Mouse (Mus musculus) kidney, adult 2 months (tissue): ENCODE measurements around the gene Nktr. TPM values are rescaled to one million over a fixed set of nuclear protein-coding genes. Genes with fewer than 3 reads are reported as not detected.

Experiments used
- DNase-seq: peaks from one replicate; pipeline ENCODE4 v3.0.0; 2021
- H3K27ac ChIP-seq: fragments of 200-500 bp; 2 replicates; pipeline ENCODE4 v1.5.1; 2012; ENCODE audit warnings: low read depth, low read length, control low read depth, inconsistent platforms; ENCODE audit not compliant: insufficient read depth
- H3K27me3 ChIP-seq: fragments of 200-500 bp; replicated peaks from 2 replicates; pipeline ENCODE4 v1.6.1; 2012; ENCODE audit warnings: mild to moderate bottlenecking, moderate library complexity, low read length, inconsistent platforms; ENCODE audit not compliant: control insufficient read depth, insufficient read depth
- H3K36me3 ChIP-seq: fragments of 200-500 bp; 2 replicates; pipeline ENCODE4 v1.6.1; 2012; ENCODE audit warnings: mild to moderate bottlenecking, moderate library complexity, low read length, inconsistent platforms; ENCODE audit not compliant: control insufficient read depth, insufficient read depth
- H3K4me1 ChIP-seq: fragments of 200-500 bp; 2 replicates; pipeline ENCODE4 v1.6.1; 2011; ENCODE audit warnings: low read length; ENCODE audit not compliant: control insufficient read depth, insufficient read depth
- H3K4me3 ChIP-seq: fragments of 200-500 bp; 2 replicates; pipeline ENCODE4 v1.5.1; 2011; ENCODE audit warnings: mild to moderate bottlenecking, low read depth, low read length, control low read depth; ENCODE audit not compliant: insufficient read depth
- CTCF ChIP-seq: fragments of 200-500 bp; conservative IDR thresholded peaks from 2 replicates; pipeline ENCODE4 v1.5.1; 2011; ENCODE audit warnings: low read depth, mild to moderate bottlenecking, control low read depth, low read length, moderate library complexity, mixed read lengths; ENCODE audit not compliant: insufficient read depth, insufficient read length
- POLR2A ChIP-seq: fragments of 200-500 bp; IDR thresholded peaks from one replicate; pipeline ENCODE4 v1.6.1; 2011; ENCODE audit warnings: low read depth, low read length, control low read depth
- WGBS: fragments of 180-500 bp; shearing (Covaris S2); methylation state at CpG from one replicate; pipeline ENCODE4 v1.1.7; 2018; 5-methylcytosine and 5-hydroxymethylcytosine counted together
- polyA plus RNA-seq: library from polyadenylated mRNA; depleted of rRNA; stranded (reverse); fragments of >200 nt; gene quantifications from 2 replicates; pipeline ENCODE4 v1.2.3, GENCODE M21; 2012; rRNA removed

Nktr gene
- 24.8 and 28.5 TPM in 2 replicates for polyA plus RNA-seq

GRCm38 (mm10) chr9:121718792-121719318, at the start of gene Nktr:
Nktr (plus strand) TSS chr9:121719169.
- peak; percentile 56 for TF ChIP-seq POLR2A
- TF ChIP-seq CTCF: peak; percentile 21; the same call in 1 of the 2 replicates
- peak within 1 kb of the TSS; percentile 76 for H3K27ac ChIP-seq
- DNase-seq: peak; percentile 99
- WGBS: under 1% methylated on average over 61 of the region's 61 CpGs
- no peaks in the 10 kb centered on the region for H3K36me3 ChIP-seq
- 0 out of 2 replicates have a peak, but pooled peaks cover 5% of the 10 kb centered on the region for H3K4me1 ChIP-seq
- H3K27me3 ChIP-seq: no peaks in the 10 kb centered on the region
- peak within 1 kb of the TSS; percentile 74 for H3K4me3 ChIP-seq

GRCm38 (mm10) chr9:121669348-121669791, 49.6 kb upstream of the Nktr start:
- TF ChIP-seq CTCF: peak; percentile 52
- no peak for TF ChIP-seq POLR2A
- WGBS: 2% methylated on average over 28 of the region's 28 CpGs
- H3K4me1 ChIP-seq: no peaks in the 10 kb centered on the region
- H3K27ac ChIP-seq: no peak overlapping the region
- peak overlapping the region; percentile 0; the same call in 1 of the 2 replicates for H3K4me3 ChIP-seq
- H3K36me3 ChIP-seq: no peaks in the 10 kb centered on the region
- DNase-seq: peak; percentile 50
- H3K27me3 ChIP-seq: no peaks in the 10 kb centered on the region

- Histone ChIP-seq H3K4me1 (no peaks in the 10 kb centered on the region), H3K27me3 (no peaks in the 10 kb centered on the region), H3K27ac (no peak overlapping the region), H3K36me3 (no peaks in the 10 kb centered on the region), H3K4me3 (no peak overlapping the region)
- DNase-seq: peak; percentile 66
- peak; percentile 68 for TF ChIP-seq CTCF
- TF ChIP-seq POLR2A: no peak
- WGBS: 31% methylated on average over 7 of the region's 7 CpGs
Observed at GRCm38 (mm10) chr9:121671300-121671699, 47.7 kb upstream of the Nktr start.

- Histone ChIP-seq H3K36me3 (no peaks in the 10 kb centered on the region), H3K4me1 (no peaks in the 10 kb centered on the region), H3K4me3 (no peak overlapping the region), H3K27ac (no peak overlapping the region), H3K27me3 (no peaks in the 10 kb centered on the region)
- 53% methylated on average over 5 of the region's 5 CpGs for WGBS
- peak; percentile 35 for DNase-seq
- TF ChIP-seq POLR2A (no peak), CTCF (no peak)
Observed at GRCm38 (mm10) chr9:121672311-121672710, 46.7 kb upstream of the Nktr start.

- no peaks in the 10 kb centered on the region for H3K36me3 ChIP-seq
- TF ChIP-seq CTCF: no peak
- TF ChIP-seq POLR2A: no peak
- no peak overlapping the region for H3K4me3 ChIP-seq
- 82% methylated on average over 5 of the region's 5 CpGs for WGBS
- H3K27me3 ChIP-seq: no peaks in the 10 kb centered on the region
- no peak overlapping the region for H3K27ac ChIP-seq
- DNase-seq: no peak
- no peaks in the 10 kb centered on the region for H3K4me1 ChIP-seq
Observed at GRCm38 (mm10) chr9:121673716-121674115, 45.3 kb upstream of the Nktr start.

- H3K36me3 ChIP-seq: no peaks in the 10 kb centered on the region
- H3K4me1 ChIP-seq: no peaks in the 10 kb centered on the region
- no peak for TF ChIP-seq POLR2A
- TF ChIP-seq CTCF: no peak
- no peaks in the 10 kb centered on the region for H3K27me3 ChIP-seq
- DNase-seq: peak; percentile 51
- no peak overlapping the region for H3K4me3 ChIP-seq
- WGBS: 52% methylated on average over 9 of the region's 9 CpGs
- H3K27ac ChIP-seq: no peak overlapping the region
Observed at GRCm38 (mm10) chr9:121675011-121675410, 44.0 kb upstream of the Nktr start.

- no peaks in the 10 kb centered on the region for H3K36me3 ChIP-seq
- DNase-seq: no peak
- no peak for TF ChIP-seq POLR2A
- no peak for TF ChIP-seq CTCF
- H3K4me3 ChIP-seq: no peak overlapping the region
- WGBS: 86% methylated on average over 2 of the region's 2 CpGs
- no peak overlapping the region for H3K27ac ChIP-seq
- H3K4me1 ChIP-seq: no peaks in the 10 kb centered on the region
- no peaks in the 10 kb centered on the region for H3K27me3 ChIP-seq
Observed at GRCm38 (mm10) chr9:121675556-121675955, 43.4 kb upstream of the Nktr start.
